Mouse (Mus musculus): ENCODE results near the gene Trcg1.

The Trcg1 gene

DNA sequence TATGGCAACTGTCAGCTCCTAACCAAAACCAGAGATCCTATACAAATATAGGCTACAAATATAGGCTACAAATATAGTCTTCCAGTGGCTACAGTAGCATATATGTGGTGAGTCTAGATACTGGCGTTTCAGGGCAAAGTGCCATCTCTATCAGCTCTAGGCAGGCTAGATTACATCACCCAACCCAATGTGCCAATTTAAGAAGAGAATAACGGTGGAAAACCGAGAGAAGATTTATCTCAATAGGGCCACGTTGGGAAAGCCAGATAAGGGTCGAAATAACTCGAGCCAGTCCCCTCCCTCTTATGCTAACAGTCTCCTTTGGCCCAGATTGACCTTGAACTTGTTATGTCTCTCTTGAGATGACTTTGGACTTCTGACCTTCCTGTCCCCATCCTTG, 3.2 kb upstream of the Trcg1 start:
- DNase-seq, result no peak

- no peak for DNase-seq
Measured at GRCm38 (mm10) chr9:57233767-57234166, 2.6 kb upstream of the Trcg1 start.

DNA sequence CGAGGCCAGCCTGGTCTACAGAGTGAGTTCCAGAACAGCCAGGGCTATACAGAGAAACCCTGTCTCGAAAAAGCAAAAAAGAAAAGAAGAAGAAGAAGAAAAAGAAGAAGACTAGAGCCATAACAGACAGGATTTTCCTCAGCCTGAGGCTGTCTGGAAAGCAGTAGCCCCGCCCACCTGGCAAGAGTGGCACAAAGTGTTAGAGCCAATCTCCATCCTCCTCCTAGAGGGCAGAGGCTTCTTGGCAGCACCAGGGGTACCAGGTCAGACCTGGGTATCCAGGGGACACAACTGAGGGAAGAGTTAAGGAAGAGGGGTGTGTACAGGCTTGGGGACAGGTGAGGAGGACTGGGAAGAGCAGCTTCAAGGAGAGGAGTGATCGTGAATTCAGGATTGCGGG, 1.3 kb downstream of the Trcg1 start:
- no peak for DNase-seq

GRCm38 (mm10) chr9:57238220-57238619, 1.9 kb downstream of the Trcg1 start:
- no peak for DNase-seq

GRCm38 (mm10) chr9:57241111-57241510, 4.8 kb downstream of the Trcg1 start:
- no peak for DNase-seq

DNA sequence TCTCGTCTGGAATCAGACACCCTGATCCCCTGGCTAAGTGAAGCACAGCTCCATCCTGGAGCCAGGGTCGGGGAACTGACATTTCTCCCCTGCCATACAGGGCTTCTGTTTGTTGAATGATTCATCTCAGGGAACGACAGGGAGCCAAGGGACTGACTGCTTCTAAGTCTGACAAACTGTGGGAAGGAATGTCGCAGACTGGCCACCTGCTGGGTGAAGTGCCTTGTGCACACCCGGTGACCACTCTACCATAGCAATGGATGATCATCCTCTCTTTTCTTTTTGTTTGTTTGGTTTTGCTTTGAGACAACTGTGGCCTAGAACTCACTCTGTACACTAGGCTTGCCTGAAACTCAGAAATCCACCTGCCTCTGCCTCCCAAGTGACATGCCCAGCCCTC, 6.6 kb downstream of the Trcg1 start:
- no peak for DNase-seq

DNA sequence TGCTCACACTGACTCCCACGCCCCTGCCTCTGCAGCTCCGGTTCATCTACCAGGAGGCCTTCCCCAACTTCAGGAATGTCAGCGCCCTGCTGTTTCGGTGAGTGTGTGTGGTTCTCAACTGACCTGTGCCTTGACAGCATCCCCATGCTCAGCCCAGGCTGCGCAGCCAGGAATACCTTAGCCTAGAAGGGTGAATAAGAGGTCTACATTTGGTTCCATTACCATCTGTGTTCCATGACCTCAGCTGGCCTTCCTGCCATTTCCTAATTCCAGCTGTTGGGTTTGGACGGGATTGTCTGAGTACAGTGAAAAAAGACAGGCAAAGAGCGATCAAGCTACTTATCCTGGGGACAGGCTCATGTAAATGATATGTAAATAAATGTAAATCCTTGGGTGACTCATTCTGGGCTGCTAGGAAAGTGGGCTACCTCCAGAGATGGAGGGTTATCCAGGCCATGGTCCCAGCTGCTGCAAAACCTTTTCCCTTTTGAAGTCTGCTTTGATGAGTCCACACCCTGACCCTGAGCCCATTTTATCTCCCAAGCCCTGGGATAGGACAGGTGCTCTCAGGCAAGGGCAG, 7.8 kb downstream of the Trcg1 start:
- DNase-seq, result no peak

DNA sequence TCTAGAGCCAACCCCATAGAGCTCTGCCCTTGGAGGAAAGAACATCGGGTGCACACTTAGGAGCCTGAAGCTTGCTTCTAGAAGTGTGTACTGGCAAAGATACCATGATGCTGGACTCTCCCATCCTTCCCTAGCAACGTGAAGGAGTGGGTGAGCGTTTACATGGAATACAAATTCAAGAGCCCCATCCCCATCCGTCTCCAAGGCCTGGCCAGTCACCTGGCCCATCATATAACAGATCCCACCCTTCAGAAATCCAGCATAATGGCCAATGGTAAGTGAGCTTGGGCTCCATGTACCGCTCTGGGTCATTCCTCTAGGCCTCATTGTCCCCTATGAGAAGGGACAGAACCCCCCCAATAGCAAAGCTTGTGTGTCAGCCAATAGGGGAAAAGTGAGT, 10.1 kb downstream of the Trcg1 start:
- DNase-seq, result no peak

- no peak for DNase-seq
Measured at GRCm38 (mm10) chr9:57247201-57247671, 10.9 kb downstream of the Trcg1 start.

GRCm38 (mm10) chr9:57248030-57248942, 11.9 kb downstream of the Trcg1 start:
- DNase-seq, result no peak

GRCm38 (mm10) chr9:57250026-57250425, 13.7 kb downstream of the Trcg1 start:
- no peak for DNase-seq

DNA sequence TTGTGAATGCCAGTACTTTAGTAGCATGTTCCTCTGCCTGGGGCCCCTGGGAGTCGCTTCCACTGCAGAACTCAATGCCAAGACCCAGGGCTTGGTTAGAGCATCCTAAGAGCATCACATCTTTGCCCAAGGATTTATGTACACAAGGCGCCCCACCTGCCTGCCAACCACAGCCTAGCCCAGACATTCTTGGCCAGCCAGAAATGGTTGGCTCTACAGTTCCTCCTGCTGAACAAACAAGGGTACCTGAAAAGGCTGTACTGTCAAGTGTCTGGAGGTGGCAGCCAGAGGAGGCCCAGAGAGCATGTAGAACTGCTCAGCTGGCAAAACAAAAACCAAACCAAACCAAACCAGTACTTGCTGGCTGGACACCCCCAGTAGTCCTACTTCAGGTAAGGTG, 14.8 kb downstream of the Trcg1 start:
- DNase-seq, result no peak

- DNase-seq, result no peak
Measured at GRCm38 (mm10) chr9:57254061-57254460, 17.7 kb downstream of the Trcg1 start.

DNA sequence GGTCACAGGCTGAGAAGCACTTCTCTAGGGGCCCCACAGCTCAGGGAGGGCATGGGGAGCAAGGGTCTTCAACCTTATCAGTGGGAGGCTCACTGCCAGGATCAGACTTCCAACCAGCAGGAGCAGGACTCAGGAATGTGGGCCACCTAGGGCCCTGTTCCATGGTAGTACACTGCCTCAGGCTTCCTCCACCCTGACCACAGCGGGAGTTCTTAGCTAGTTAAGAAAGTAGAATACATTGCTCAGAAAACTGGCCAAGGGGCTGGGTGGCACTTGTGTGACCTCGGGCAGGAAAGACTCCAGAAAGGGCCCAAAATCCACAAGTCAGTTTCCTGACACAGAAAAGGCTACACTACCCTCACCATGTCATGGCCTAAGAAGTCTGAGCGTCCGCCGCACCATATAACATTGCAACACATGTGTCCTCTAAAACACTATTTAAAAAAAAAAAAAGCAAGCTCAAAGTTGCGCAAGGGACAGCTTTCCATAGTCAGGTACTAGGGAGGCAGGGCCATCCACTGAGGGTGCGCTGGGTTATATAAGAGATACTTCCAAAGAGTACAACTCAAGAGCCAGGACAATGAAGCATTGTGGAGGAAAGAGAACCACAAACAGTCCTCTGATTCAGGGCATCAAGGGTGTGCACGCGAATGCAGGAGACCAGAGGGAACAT, 18.6 kb downstream of the Trcg1 start:
- DNase-seq, result no peak

DNA sequence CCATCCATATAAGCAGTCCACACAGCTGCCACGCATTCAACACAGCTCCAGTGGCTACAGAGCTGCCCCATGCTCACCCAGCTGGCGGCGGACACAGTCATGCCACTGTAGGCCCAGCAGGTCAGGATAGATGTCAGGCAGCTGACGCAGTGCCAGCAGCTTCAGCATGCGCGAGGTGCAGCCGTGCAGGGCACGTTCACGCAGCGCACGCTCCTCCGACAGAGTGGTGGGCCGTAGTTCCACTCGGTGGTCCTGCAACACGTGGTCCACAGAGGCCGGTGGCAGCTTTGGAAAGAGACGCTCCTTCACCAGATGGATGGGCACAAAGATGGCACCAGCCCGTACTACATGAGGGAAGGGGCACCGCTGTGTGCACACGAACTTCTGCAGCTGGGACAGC, 20.0 kb downstream of the Trcg1 start:
- DNase-seq, result no peak

DNA sequence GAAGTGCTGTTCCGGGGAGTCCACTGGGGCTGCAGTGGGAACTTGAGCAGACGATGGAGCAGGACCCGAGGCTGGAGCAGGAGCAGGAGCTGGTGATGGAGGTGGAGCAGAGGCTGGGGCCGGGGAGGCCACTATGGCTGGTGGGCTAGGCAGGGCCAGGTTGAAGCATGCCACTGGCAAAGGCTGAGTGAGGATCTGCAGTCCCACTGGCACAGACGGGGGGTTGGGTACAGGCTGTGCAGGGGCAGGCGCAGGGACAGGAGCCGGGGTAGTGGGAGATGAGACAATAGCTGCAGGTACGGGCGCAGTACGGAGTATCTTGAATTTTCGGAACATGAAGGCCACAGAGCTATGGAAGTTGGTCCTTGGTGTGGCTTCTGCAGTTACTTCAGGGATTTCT, 20.5 kb downstream of the Trcg1 start:
- DNase-seq, result no peak

- DNase-seq, result no peak
Measured at GRCm38 (mm10) chr9:57257627-57258026, 21.3 kb downstream of the Trcg1 start.

DNA sequence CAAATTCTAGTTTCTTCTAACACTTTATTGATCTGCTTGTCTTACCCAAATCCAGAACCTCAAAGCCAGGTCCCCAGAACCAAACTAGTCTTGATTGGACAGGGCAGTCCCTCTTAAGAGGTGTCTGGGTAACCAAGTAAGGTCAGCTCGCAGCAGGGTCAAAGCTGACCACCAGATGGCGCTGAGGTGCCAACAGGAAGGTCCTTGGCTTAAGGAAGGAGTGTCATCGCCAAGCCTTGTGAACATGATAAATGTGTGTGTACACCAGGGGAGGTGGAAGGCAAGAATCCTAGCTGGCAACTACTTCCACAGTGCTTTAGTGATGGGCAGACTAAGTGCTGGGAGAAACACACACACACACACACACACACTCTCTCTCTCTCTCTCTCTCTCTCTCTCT, 23.4 kb downstream of the Trcg1 start:
- DNase-seq, result peak; percentile 97 to 99

- no peak for DNase-seq
Measured at GRCm38 (mm10) chr9:57260940-57261339, 24.6 kb downstream of the Trcg1 start.

- DNase-seq, result peak; percentile 45 to 60
Measured at GRCm38 (mm10) chr9:57261516-57261912, 25.2 kb downstream of the Trcg1 start.

GRCm38 (mm10) chr9:57261913-57262794, 25.8 kb downstream of the Trcg1 start, which contains the start of gene 1700017B05Rik:
Gene 1700017B05Rik (minus strand): TSS chr9:57262612.
- DNase-seq, result peak; percentile 77 to 81
